Mouse (Mus musculus) thymus, adult 2 months (tissue): ENCODE results near the gene Zfp687. TPM values are rescaled to one million over a fixed set of nuclear protein-coding genes. Genes with fewer than 3 reads are reported as not detected.
A peak's percentile ranks its signal among the peaks of the same experiment; 100 is the strongest.
"Not testable (repeated sequence)": the region's sequence is repeated elsewhere in the genome, so short reads cannot be mapped to it uniquely, and the experiment has no call there.

Experiments
- DNase-seq: peaks from one replicate; pipeline ENCODE4 v3.0.0; 2021
- H3K27ac ChIP-seq: fragments of 200-500 bp; 2 replicates; pipeline ENCODE4 v1.5.1; 2012; ENCODE audit warnings: low read length, control low read depth; ENCODE audit not compliant: control insufficient read depth, insufficient read depth
- H3K27me3 ChIP-seq: fragments of 200-500 bp; 2 replicates; pipeline ENCODE4 v1.6.1; 2012; ENCODE audit warnings: mild to moderate bottlenecking, low read length, moderate library complexity, mixed read lengths; ENCODE audit not compliant: control insufficient read depth, insufficient read depth
- H3K36me3 ChIP-seq: fragments of 200-500 bp; 2 replicates; pipeline ENCODE4 v1.6.1; 2012; ENCODE audit warnings: mild to moderate bottlenecking, low read length, moderate library complexity; ENCODE audit not compliant: control insufficient read depth, insufficient read depth
- H3K4me1 ChIP-seq: fragments of 200-500 bp; replicated peaks from 2 replicates; pipeline ENCODE4 v1.6.1; 2012; ENCODE audit warnings: low read length; ENCODE audit not compliant: control insufficient read depth, insufficient read depth
- H3K4me3 ChIP-seq: fragments of 200-500 bp; 2 replicates; pipeline ENCODE4 v1.5.1; 2012; ENCODE audit warnings: mild to moderate bottlenecking, low read length, control low read depth, moderate library complexity; ENCODE audit not compliant: control insufficient read depth, insufficient read depth
- CTCF ChIP-seq: fragments of 200-500 bp; IDR thresholded peaks from 2 replicates; pipeline ENCODE4 v1.5.1; 2012; ENCODE audit warnings: mild to moderate bottlenecking, control low read depth, low read length, moderate library complexity, borderline replicate concordance; ENCODE audit not compliant: control insufficient read depth, poor library complexity, insufficient read depth; ENCODE audit errors: extremely low read depth
- POLR2A ChIP-seq: fragments of 200-500 bp; IDR thresholded peaks from 2 replicates; pipeline ENCODE4 v1.6.1; 2012; ENCODE audit warnings: mild to moderate bottlenecking, low read length, control low read depth, moderate library complexity; ENCODE audit not compliant: control insufficient read depth, poor library complexity, insufficient read depth; ENCODE audit errors: extremely low read depth
- WGBS: fragments of 180-500 bp; shearing (Covaris S2); methylation state at CpG from one replicate; pipeline ENCODE4 v1.1.7; 2018; 5-methylcytosine and 5-hydroxymethylcytosine counted together
- polyA plus RNA-seq: library from polyadenylated mRNA; depleted of rRNA; stranded (reverse); fragments of >200 nt; gene quantifications from 2 replicates; pipeline ENCODE4 v1.2.3, GENCODE M21; 2012

Zfp687 gene
- polyA plus RNA-seq, 1 experiment, result 57.1 TPM

GRCm38 (mm10) chr3:95029953-95030352, 14.7 kb upstream of the Zfp687 start:
- peaks cover 11% of the 10 kb centered on the region for H3K4me1 ChIP-seq
- DNase-seq, result peak; percentile 43
- H3K27me3 ChIP-seq, result no peaks in the 10 kb centered on the region
- no peak overlapping the region for H3K4me3 ChIP-seq
- no peak overlapping the region for H3K27ac ChIP-seq
- 59% methylated on average over 3 of the region's 3 CpGs for WGBS
- TF ChIP-seq POLR2A (no peak), CTCF (no peak)
- H3K36me3 ChIP-seq, result peaks cover 26% of the 10 kb centered on the region

- DNase-seq, H3K27me3 ChIP-seq, H3K4me3 ChIP-seq, H3K27ac ChIP-seq: not testable (repeated sequence)
- 82% methylated on average over 3 of the region's 3 CpGs for WGBS
- Histone ChIP-seq H3K4me1 (peaks cover 11% of the 10 kb centered on the region), H3K36me3 (peaks cover 20% of the 10 kb centered on the region)
Measured at GRCm38 (mm10) chr3:95029291-95029827, 14.1 kb upstream of the Zfp687 start.

GRCm38 (mm10) chr3:95028603-95029002, 13.4 kb upstream of the Zfp687 start:
- Histone ChIP-seq H3K4me1 (peaks cover 11% of the 10 kb centered on the region), H3K27ac (no peak overlapping the region), H3K4me3 (no peak overlapping the region), H3K36me3 (peaks cover 12% of the 10 kb centered on the region), H3K27me3 (no peaks in the 10 kb centered on the region)
- 59% methylated on average over 3 of the region's 3 CpGs for WGBS
- DNase-seq, result no peak
- TF ChIP-seq CTCF (no peak), POLR2A (no peak)

- no peak overlapping the region for H3K4me3 ChIP-seq
- WGBS, result 6% methylated on average over 5 of the region's 5 CpGs
- H3K27ac ChIP-seq, result peak overlapping the region; percentile 43
- DNase-seq, result peak; percentile 75
- H3K4me1 ChIP-seq, result peaks cover 11% of the 10 kb centered on the region
- H3K36me3 ChIP-seq, result peaks cover 3% of the 10 kb centered on the region
- H3K27me3 ChIP-seq, result no peaks in the 10 kb centered on the region
- TF ChIP-seq CTCF, result no peak
- TF ChIP-seq POLR2A, result no peak
Measured at GRCm38 (mm10) chr3:95027701-95028100, 12.5 kb upstream of the Zfp687 start.

DNA sequence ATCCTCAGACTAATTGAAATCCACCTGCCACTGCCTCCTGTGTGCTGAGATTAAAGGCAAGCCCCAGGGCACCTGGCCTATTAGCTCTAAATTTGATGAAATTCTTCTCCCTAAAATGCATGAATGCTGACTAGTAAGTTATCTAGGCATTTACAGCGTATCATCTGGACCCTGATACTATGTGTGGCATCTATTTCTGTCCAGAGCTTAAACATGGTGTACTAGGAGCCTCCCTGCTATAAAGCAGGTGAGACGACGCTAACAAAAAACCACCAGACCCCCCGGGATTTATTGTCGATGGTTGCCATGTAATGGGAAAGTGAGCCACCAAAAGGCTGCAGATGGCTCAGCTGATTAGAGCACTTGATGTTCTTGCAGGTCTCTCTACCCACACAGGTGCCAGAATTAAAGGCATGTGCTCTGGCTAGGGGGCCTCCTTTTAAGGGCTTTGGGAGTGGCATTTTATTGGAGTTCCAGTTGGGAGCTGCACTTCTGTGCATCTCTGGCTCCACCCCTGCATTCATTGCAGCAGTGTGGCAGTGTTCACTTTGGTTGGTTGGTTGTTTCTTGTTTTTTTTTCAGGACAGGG, 11.9 kb upstream of the Zfp687 start:
- peak; percentile 21 for DNase-seq
- Histone ChIP-seq H3K36me3 (no peaks in the 10 kb centered on the region; the same call in 1 of the 2 replicates), H3K4me3 (no peak overlapping the region), H3K27me3 (no peaks in the 10 kb centered on the region), H3K27ac (peak overlapping the region; percentile 43; the same call in 1 of the 2 replicates), H3K4me1 (peaks cover 11% of the 10 kb centered on the region)
- TF ChIP-seq POLR2A (no peak), CTCF (no peak)
- 41% methylated on average over 5 of the region's 5 CpGs for WGBS

DNA sequence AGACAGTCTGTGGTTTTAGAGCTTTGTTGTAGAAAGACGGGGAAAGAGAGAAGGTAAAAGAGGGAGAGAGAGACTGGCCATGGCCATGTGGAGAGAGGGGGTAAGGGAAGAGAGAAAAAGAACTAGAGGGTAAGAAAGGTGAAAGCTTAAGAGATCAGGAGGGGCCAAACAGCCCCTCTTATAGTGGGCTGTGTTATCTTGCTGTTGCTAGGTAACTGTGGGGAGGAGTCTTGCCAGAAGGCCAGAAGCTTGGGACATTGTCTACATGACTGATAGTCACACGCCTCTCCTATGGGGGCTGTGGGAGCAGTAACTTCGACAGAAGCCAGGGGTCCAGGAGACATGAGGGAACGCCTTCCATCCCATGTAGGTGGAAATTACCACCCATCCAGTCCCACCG, 10.0 kb upstream of the Zfp687 start:
- WGBS, result 82% methylated on average over 5 of the region's 5 CpGs
- H3K4me3 ChIP-seq, result no peak overlapping the region
- no peaks in the 10 kb centered on the region for H3K36me3 ChIP-seq
- no peaks in the 10 kb centered on the region for H3K27me3 ChIP-seq
- H3K4me1 ChIP-seq, result peaks cover 13% of the 10 kb centered on the region
- H3K27ac ChIP-seq, result no peak overlapping the region
- TF ChIP-seq CTCF, result no peak
- no peak for TF ChIP-seq POLR2A
- no peak for DNase-seq

DNA sequence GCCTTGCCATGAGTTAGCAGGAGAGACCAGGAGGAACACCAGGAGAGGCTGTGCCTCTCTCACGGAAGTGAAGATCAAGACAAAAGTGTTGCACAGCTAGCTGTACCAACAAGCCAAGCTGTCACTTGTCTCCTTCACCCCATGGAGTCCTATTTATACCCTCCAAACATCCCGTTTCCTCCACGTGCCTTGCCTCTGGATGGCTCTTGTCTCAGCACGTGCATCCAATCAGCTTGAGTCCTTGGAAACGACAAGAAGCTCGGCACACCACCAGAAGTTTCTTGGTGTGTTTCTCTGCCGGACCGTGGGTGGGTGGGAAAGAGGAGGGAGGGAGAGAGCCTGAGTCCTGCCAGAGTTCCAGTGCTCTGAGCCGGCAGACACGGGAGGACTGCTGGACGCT, 9.3 kb upstream of the Zfp687 start:
- no peak for TF ChIP-seq CTCF
- no peak for TF ChIP-seq POLR2A
- H3K4me1 ChIP-seq, result peaks cover 13% of the 10 kb centered on the region
- H3K36me3 ChIP-seq, result no peaks in the 10 kb centered on the region
- H3K4me3 ChIP-seq, result no peak overlapping the region
- no peak for DNase-seq
- H3K27me3 ChIP-seq, result no peaks in the 10 kb centered on the region
- no peak overlapping the region for H3K27ac ChIP-seq
- WGBS, result 80% methylated on average over 11 of the region's 11 CpGs

DNA sequence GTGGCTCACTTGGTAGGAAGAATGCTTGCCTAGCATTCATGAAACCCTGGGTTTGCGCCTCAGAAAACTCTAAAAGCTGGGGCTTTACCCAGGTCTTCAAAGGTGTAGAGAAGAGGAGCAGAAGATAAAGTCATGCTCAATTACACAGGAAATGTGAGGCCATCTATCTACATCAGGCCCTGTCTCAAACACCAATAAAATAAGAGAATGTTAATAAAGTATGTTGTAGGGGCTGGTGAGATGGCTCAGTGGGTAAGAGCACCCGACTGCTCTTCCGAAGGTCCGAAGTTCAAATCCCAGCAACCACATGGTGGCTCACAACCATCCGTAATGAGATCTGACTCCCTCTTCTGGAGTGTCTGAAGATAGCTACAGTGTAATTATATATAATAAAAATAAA, 5.7 kb upstream of the Zfp687 start:
- H3K27ac ChIP-seq, H3K27me3 ChIP-seq, DNase-seq, H3K36me3 ChIP-seq, H3K4me1 ChIP-seq, H3K4me3 ChIP-seq: not testable (repeated sequence)
- WGBS, result 93% methylated on average over 5 of the region's 5 CpGs
